Mouse (Mus musculus) heart, embryonic 14.5 days (tissue): ENCODE data around the gene Ppp1r9a. TPM values are rescaled to one million over a fixed set of nuclear protein-coding genes. Genes with fewer than 3 reads are reported as not detected.
"Not testable (repeated sequence)": the region's sequence is repeated elsewhere in the genome, so short reads cannot be mapped to it uniquely, and the experiment has no call there.

Source experiments
- ATAC-seq: fragments of 200-750 bp; cut with Nextera tagmentation; 2 replicates; pipeline ENCODE4 v1.8.0; 2017; ENCODE audit warnings: low read depth, moderate TSS enrichment; ENCODE audit not compliant: insufficient number of reproducible peaks, insufficient read depth, low FRiP score
- H3K27ac ChIP-seq, 2 experiments: fragments of 200-500 bp in 1 of 2; fragments of 300-500 bp in 1 of 2; sonication (generic) in 1 of 2; replicated peaks in 1 of 2; 2 replicates each; pipeline ENCODE4 v1.5.1; 2012 to 2014; ENCODE audit warnings: low read depth in 2 of 2, low read length in 2 of 2, control low read depth in 1 of 2, mild to moderate bottlenecking in 1 of 2, mixed read lengths in 1 of 2; ENCODE audit not compliant: control insufficient read depth in 1 of 2, insufficient read depth in 1 of 2
- H3K27me3 ChIP-seq: fragments of 300-500 bp; sonication (generic); 2 replicates; pipeline ENCODE4 v1.6.1; 2014; ENCODE audit warnings: mild to moderate bottlenecking, low read length, control low read depth; ENCODE audit not compliant: control insufficient read depth, insufficient read depth
- H3K36me3 ChIP-seq: fragments of 300-500 bp; sonication (generic); 2 replicates; pipeline ENCODE4 v1.6.1; 2014; ENCODE audit warnings: mild to moderate bottlenecking, control low read depth, low read length, mixed read lengths; ENCODE audit not compliant: control insufficient read depth, insufficient read depth
- H3K4me1 ChIP-seq, 2 experiments: fragments of 200-500 bp in 1 of 2; fragments of 300-500 bp in 1 of 2; sonication (generic) in 1 of 2; 2 replicates each; pipeline ENCODE4 v1.6.1; 2012 to 2014; ENCODE audit warnings: low read length in 2 of 2, control low read depth in 1 of 2, mixed read lengths in 1 of 2; ENCODE audit not compliant: control insufficient read depth in 2 of 2, insufficient read depth in 2 of 2
- H3K4me2 ChIP-seq: fragments of 300-500 bp; sonication (generic); 2 replicates; pipeline ENCODE4 v1.6.1; 2014; ENCODE audit warnings: mild to moderate bottlenecking, low read length
- H3K4me3 ChIP-seq, 2 experiments: fragments of 200-500 bp in 1 of 2; fragments of 300-500 bp in 1 of 2; sonication (generic) in 1 of 2; 2 replicates each; pipeline ENCODE4 v1.5.1; 2012 to 2014; ENCODE audit warnings: low read length in 2 of 2, mild to moderate bottlenecking in 2 of 2, control low read depth in 1 of 2, low read depth in 1 of 2, moderate library complexity in 1 of 2; ENCODE audit not compliant: control insufficient read depth in 1 of 2, insufficient read depth in 1 of 2
- H3K9ac ChIP-seq: fragments of 300-500 bp; sonication (generic); 2 replicates; pipeline ENCODE4 v1.6.1; 2014; ENCODE audit warnings: mild to moderate bottlenecking, low read length
- H3K9me3 ChIP-seq: fragments of 300-500 bp; sonication (generic); 2 replicates; pipeline ENCODE4 v1.6.1; 2016; ENCODE audit warnings: low read length, control low read depth; ENCODE audit not compliant: control insufficient read depth
- WGBS: fragments of 180-500 bp; shearing (Covaris S2); extraction: QIAGEN DNeasy Blood & Tissue Kit; methylation state at CpG from one replicate; pipeline ENCODE4 v1.1.7; 2014; 5-methylcytosine and 5-hydroxymethylcytosine counted together
- polyA plus RNA-seq: library from polyadenylated mRNA; unstranded; fragments of >200 nt; fragmentation: Nextera tagmentation; extraction: Ambion mirVana; gene quantifications from 2 replicates; pipeline ENCODE4 v1.2.1, GENCODE M21; 2014

The Ppp1r9a gene
- polyA plus RNA-seq = 24.4 and 25.5 TPM in 2 replicates

DNA sequence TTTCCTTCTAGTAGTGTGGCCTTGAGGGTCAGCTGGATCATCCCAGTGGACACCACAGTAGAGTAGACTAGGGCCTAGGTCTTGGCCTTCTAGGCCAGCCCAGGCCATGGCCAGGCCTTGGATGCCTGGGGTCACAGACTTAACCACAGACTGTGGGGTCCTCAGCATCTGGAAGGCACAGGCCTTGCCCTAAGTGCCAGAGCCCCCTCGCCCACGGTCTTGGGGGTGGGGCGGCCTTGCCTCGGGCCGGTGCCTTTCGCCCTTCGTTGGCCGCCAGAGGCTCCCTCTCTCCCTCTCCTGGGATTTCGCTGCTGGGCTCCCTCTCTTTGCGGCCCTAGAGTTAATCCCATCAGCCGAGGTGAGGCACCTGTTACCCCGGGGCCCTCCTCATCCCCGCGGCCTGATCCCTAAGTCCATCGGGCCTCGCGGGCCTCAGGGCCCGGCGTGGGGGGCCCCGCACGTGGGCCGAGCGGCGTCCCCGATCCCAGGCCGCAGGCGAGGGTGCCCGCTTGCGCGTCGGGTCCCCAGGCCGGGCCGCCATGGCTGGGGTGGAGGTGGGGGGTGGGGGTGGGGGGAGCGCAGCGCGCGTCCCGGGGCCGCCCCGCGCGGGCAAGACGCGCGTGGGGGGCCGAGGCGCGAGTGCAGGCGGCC is at the start of gene Ppp1r9a:
TSS of gene Ppp1r9a (plus strand) at position 244 of the 651 bp plus-strand sequence.
- ATAC-seq = peak; percentile 73
- peak within 1 kb of the TSS; percentile 91 for H3K9ac ChIP-seq
- peaks cover 6% of the 10 kb centered on the region; the same call in 1 of the 2 replicates for H3K36me3 ChIP-seq
- no peaks in the 10 kb centered on the region for H3K9me3 ChIP-seq
- H3K27ac ChIP-seq = peak within 1 kb of the TSS; percentile 89 to 91
- H3K4me1 ChIP-seq = peaks cover 3 to 12% of the 10 kb centered on the region in 2 experiments; a peak in 3 of 4 replicates
- peak within 1 kb of the TSS; percentile 72 for H3K4me2 ChIP-seq
- 2% methylated on average over 36 of the region's 49 CpGs for WGBS
- no peaks in the 10 kb centered on the region for H3K27me3 ChIP-seq
- peak within 1 kb of the TSS; percentile 84 to 98 for H3K4me3 ChIP-seq

DNA sequence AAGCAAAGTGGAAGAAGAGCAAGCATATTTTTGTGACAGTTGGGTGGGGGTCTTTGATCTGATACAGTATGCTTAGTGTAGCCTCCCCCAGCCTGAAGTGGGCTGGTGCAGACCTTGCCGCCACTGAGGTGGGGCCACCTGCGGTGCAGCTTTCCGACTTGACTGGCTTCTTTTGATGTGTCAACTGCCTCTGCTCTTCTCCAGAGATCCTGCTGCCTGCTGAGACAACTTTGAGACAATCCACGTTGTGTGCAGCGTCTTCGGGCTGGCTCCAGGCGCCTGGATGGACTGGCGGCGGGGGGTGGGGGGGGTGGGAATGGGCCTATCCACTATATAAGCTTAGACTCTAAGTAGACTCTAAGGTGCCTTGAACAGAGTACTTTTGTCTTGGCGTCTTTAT is 47.5 kb upstream of the Ppp1r9a start:
- H3K4me2 ChIP-seq = no peak overlapping the region
- H3K9me3 ChIP-seq = no peaks in the 10 kb centered on the region
- no peaks in the 10 kb centered on the region for H3K4me1 ChIP-seq
- no peaks in the 10 kb centered on the region for H3K27me3 ChIP-seq
- no peaks in the 10 kb centered on the region for H3K36me3 ChIP-seq
- no peak overlapping the region for H3K9ac ChIP-seq
- no peak overlapping the region for H3K27ac ChIP-seq
- no peak overlapping the region for H3K4me3 ChIP-seq
- WGBS = 75% methylated on average over 10 of the region's 10 CpGs
- ATAC-seq = no peak

DNA sequence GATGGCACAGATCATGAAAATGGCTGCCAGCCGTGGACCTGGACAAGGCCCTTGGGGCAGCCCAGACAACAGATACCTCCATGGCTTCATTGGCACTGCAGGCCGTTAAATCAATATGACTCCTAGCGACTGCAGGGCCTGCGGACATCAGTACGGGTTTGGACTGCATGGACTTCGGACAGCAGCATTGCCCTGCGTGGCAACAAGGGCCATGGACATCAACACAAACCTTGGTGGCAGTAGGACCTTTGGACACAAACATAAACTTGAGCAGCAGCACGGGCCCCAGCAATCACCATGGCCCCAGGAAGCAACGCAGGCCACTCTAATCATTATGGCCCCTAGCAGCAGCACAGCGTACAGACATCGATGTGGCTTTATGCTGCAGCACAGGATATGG is 45.8 kb upstream of the Ppp1r9a start:
- Histone ChIP-seq H3K4me3 (no peak overlapping the region), H3K4me1 (no peaks in the 10 kb centered on the region), H3K4me2 (no peak overlapping the region), H3K27me3 (no peaks in the 10 kb centered on the region), H3K9ac (no peak overlapping the region), H3K27ac (no peak overlapping the region), H3K36me3 (no peaks in the 10 kb centered on the region), H3K9me3 (no peaks in the 10 kb centered on the region)
- no peak for ATAC-seq
- 91% methylated on average over 11 of the region's 11 CpGs for WGBS

DNA sequence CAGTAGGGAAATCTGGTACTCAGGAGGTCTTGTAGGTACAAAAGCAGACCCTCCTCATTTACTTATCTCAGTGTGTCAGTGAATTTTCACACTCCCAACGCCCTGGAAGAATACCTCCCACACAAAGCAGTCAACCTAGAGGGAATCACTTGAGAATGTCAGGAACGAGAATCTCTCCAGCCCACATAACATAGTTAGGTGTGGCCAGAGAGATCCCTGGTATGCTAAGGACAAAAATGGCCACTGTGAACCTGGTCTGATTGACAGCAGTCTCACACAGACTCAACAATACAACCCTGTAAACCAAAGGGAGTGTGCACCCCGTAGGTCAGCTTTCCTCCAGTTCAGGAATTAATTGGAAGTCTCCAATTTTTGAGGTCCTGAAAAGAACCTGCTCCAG is 18.4 kb upstream of the Ppp1r9a start:
- Histone ChIP-seq H3K4me3 (no peak overlapping the region), H3K27ac (no peak overlapping the region), H3K4me1 (peaks cover 0 to 4% of the 10 kb centered on the region in 2 experiments; a peak in 1 of 4 replicates), H3K4me2 (no peak overlapping the region), H3K9ac (no peak overlapping the region), H3K9me3 (no peaks in the 10 kb centered on the region), H3K27me3 (no peaks in the 10 kb centered on the region), H3K36me3 (no peaks in the 10 kb centered on the region)
- ATAC-seq = no peak
- 41% methylated on average over 3 of the region's 3 CpGs for WGBS

DNA sequence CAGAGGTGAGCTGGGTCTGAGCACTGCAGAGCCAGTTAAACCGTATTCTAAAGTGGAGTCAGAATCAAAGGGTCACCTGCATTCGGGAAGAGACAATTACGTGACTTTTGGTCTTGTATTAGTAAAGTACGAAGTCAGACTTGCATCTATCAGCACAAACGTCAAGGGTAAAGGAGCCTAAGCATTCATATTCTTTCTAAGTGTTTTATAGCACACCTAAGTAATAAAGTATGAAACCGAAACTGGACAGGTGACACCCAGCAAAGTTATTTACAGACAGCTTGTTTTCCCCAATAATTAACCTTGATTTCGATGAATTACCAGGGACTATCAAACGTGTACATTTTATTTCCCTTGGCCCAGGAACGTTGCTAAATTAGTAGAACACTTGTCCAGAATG is 13.2 kb upstream of the Ppp1r9a start:
- no peak for ATAC-seq
- H3K27me3 ChIP-seq = no peaks in the 10 kb centered on the region
- H3K36me3 ChIP-seq = no peaks in the 10 kb centered on the region
- no peak overlapping the region for H3K9ac ChIP-seq
- H3K4me3 ChIP-seq = no peak overlapping the region
- 61% methylated on average over 9 of the region's 9 CpGs for WGBS
- peaks cover 0 to 5% of the 10 kb centered on the region in 2 experiments; a peak in 1 of 4 replicates for H3K4me1 ChIP-seq
- no peaks in the 10 kb centered on the region for H3K9me3 ChIP-seq
- H3K27ac ChIP-seq = no peak overlapping the region
- H3K4me2 ChIP-seq = no peak overlapping the region; the same call in 1 of the 2 replicates

DNA sequence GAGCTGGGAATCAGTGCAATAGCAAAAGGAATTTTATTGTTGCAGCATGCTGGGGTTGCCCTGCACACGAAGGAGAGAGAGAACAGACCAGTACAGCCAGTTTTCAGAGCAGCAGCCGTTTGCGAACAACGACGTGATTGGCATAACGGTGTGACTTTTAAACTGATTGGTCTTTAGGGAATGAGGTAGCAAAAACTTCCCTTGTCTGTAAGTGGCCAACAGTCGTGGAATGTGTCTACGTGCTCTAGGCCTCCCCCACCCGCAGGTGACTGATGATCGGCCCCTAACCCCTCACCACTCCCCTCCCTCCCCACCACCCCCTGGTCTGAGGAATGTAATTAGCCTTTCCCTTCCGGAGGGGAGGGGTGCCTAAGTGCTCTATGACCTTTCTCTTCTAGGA is 10.3 kb upstream of the Ppp1r9a start:
- H3K36me3 ChIP-seq = no peaks in the 10 kb centered on the region
- 53% methylated on average over 11 of the region's 11 CpGs for WGBS
- H3K27ac ChIP-seq = no peak overlapping the region

DNA sequence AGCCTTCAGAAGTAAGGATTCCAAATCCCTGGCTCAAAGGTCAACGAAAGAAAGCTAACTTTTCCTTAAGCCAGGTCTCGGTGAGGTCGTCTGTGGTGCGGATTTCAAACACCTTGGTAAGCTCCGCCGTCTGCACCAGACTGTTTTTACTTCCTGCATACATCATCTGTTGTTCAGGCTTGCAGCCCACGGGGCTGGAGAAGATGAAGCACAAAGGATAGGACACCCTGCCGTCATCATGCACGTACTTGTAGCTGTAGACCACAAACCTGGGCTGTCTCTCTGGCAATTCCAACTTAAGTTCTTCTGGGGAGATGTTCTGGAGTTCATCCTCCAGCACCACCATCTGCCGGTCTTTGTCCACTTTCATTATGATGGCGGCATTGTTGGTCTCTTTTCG is 9.4 kb upstream of the Ppp1r9a start:
- not testable (repeated sequence) for H3K4me2 ChIP-seq, H3K4me3 ChIP-seq, H3K9ac ChIP-seq, H3K27me3 ChIP-seq, H3K4me1 ChIP-seq, H3K9me3 ChIP-seq, ATAC-seq, H3K27ac ChIP-seq, H3K36me3 ChIP-seq
- 68% methylated on average over 12 of the region's 12 CpGs for WGBS

More for the DNA sequence above, 10.3 kb upstream of the Ppp1r9a start:
- no peak overlapping the region for H3K4me3 ChIP-seq
- H3K27me3 ChIP-seq = no peaks in the 10 kb centered on the region
- no peak for ATAC-seq
- H3K9ac ChIP-seq = no peak overlapping the region
- no peak overlapping the region for H3K4me2 ChIP-seq
- peaks cover 0 to 5% of the 10 kb centered on the region in 2 experiments; a peak in 1 of 4 replicates for H3K4me1 ChIP-seq
- H3K9me3 ChIP-seq = no peaks in the 10 kb centered on the region

DNA sequence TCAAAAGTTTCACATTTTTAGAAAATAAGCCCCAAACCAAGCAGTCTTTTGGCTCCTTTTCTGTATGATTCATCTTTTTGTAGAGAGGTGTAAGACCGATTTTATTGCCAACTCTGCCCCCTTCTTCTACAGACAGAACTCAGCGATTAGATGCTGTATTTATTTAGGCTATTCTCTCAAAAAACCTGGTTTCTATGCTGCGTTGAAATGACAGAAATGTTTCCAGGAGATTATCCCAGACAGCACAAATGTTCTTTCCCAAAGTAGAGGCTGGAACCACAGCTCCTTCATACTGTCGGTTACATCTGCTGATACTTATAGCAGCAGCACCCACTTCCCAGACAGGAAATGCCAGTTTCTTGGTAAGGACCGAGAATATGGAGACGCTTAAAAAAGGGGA is 2.8 kb upstream of the Ppp1r9a start:
- no peaks in the 10 kb centered on the region for H3K27me3 ChIP-seq
- no peak overlapping the region for H3K4me2 ChIP-seq
- no peak for ATAC-seq
- peaks cover 3 to 8% of the 10 kb centered on the region in 2 experiments; a peak in 2 of 4 replicates for H3K4me1 ChIP-seq
- H3K4me3 ChIP-seq = no peak overlapping the region
- no peak overlapping the region for H3K27ac ChIP-seq
- no peak overlapping the region for H3K9ac ChIP-seq
- WGBS = 82% methylated on average over 6 of the region's 6 CpGs
- no peaks in the 10 kb centered on the region for H3K9me3 ChIP-seq
- H3K36me3 ChIP-seq = no peaks in the 10 kb centered on the region
